Mouse (Mus musculus): ENCODE measurements around the gene H2al1j.

DNA sequence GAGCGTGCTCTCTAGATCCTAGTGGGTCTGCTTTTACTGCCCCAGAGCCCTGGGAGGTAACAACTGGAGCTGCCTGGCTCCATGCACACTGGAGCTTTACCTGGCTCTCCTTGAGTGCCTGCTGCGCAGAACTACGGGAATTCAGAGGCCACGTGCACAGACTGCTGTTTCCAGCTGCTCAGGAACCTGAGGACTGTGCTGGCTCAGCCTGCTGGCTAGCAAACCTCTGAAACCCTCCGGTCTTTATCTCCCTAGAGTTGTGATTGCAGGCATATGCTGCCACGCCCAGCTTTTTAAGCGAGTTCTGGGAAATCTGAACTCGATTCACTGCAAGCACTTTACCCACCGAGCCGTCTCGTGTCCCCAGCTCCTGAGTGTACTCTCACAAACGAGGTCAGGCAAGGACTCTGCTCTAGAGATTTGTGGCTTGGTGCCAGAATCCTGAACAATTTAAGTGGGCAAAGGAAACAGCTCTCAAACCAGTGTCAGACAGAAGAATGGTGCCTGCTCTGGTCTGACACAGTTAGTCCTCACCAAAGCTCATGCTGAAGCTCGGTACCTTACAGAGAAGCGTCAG lies 39.2 kb upstream of the H2al1j start:
- TF ChIP-seq CTCF (IDR thresholded peaks at IDR 0.05; ENCODE audit: low read depth, low read length) (no peak), POLR2A (IDR thresholded peaks at IDR 0.05; ENCODE audit: borderline replicate concordance, low read depth, low read length) (no peak)

Measured in bone marrow macrophage, adult 2 months (primary cell).